Mouse (Mus musculus) thymus, adult 2 months (tissue): ENCODE data around the gene Rpl18.

ENCODE experiments used
- CTCF ChIP-seq: fragments of 200-500 bp; IDR thresholded peaks from 2 replicates; pipeline ENCODE4 v1.5.1; 2012; ENCODE audit warnings: mild to moderate bottlenecking, control low read depth, low read length, moderate library complexity, borderline replicate concordance; ENCODE audit not compliant: control insufficient read depth, poor library complexity, insufficient read depth; ENCODE audit errors: extremely low read depth
- POLR2A ChIP-seq: fragments of 200-500 bp; IDR thresholded peaks from 2 replicates; pipeline ENCODE4 v1.6.1; 2012; ENCODE audit warnings: mild to moderate bottlenecking, low read length, control low read depth, moderate library complexity; ENCODE audit not compliant: control insufficient read depth, poor library complexity, insufficient read depth; ENCODE audit errors: extremely low read depth

DNA sequence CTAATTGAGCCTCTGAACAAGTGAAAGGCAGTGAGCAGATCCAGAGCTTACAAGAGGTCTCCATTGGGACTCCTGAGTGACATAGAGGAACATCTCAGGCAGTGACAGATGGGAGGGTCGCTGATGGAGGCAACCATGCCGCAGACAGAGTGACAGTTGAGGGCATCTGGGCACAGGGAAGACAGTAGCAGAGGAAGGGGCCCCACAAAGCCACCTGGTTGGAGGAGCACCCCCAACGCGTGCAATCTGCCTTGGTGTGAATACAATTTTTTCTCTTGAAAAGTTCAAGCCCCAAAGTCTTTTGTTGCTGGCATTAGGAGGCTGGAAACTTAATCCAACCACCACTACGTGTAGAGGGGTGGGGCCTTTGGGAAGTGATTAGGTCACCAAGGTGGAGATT lies 44.9 kb downstream of the Rpl18 start:
- TF ChIP-seq CTCF (no peak), POLR2A (no peak)
